Mouse (Mus musculus) testis, adult 2 months (tissue): ENCODE results near the gene Pex5l.

Experiments used
- CTCF ChIP-seq: fragments of 200-500 bp; IDR thresholded peaks from 2 replicates; pipeline ENCODE4 v1.5.1; 2012; ENCODE audit warnings: low read depth, mild to moderate bottlenecking, inconsistent platforms, low read length, moderate library complexity; ENCODE audit not compliant: control insufficient read depth, insufficient read depth, insufficient replicate concordance
- POLR2A ChIP-seq: fragments of 200-500 bp; IDR thresholded peaks from 2 replicates; pipeline ENCODE4 v1.6.1; 2012; ENCODE audit warnings: low read depth, mild to moderate bottlenecking, inconsistent platforms, low read length, moderate library complexity; ENCODE audit not compliant: control insufficient read depth

GRCm38 (mm10) chr3:33129944-33130343, 13.1 kb downstream of the Pex5l start:
- TF ChIP-seq CTCF = no peak
- no peak for TF ChIP-seq POLR2A
